Mouse (Mus musculus): ENCODE results near the gene Map3k21. TPM values are rescaled to one million over a fixed set of nuclear protein-coding genes. Genes with fewer than 3 reads are reported as not detected.

Map3k21 gene
- polyA plus RNA-seq, 1 experiment from 2014 or later: 0.09 TPM

GRCm38 (mm10) chr8:125996031-125996839 is 86.0 kb downstream of the Map3k21 start:
- Histone ChIP-seq H3K27me3 (replicated peaks) (peaks cover 75% of the 10 kb centered on the region), H3K27ac (ENCODE audit: poor library complexity, severe bottlenecking) (no peak overlapping the region), H3K4me1 (replicated peaks) (peaks cover 10% of the 10 kb centered on the region), H3K4me2 (peak overlapping the region; percentile 97), H3K4me3 (peak overlapping the region; percentile 62), H3K36me3 (no peaks in the 10 kb centered on the region), H3K9me3 (replicated peaks) (no peaks in the 10 kb centered on the region), H3K9ac (0 out of 2 replicates have a peak overlapping the region, but pooled peaks have one; percentile 66)
- no peak for ATAC-seq (ENCODE audit: insufficient number of reproducible peaks, low FRiP score)
- WGBS: 22% methylated on average over 14 of the region's 14 CpGs

- no peak overlapping the region for H3K9ac ChIP-seq
- no peak for ATAC-seq (ENCODE audit: insufficient number of reproducible peaks, low FRiP score)
- no peaks in the 10 kb centered on the region for H3K36me3 ChIP-seq
- no peak overlapping the region for H3K4me2 ChIP-seq
- no peaks in the 10 kb centered on the region for H3K9me3 ChIP-seq (replicated peaks)
- H3K4me3 ChIP-seq: no peak overlapping the region
- H3K27me3 ChIP-seq (replicated peaks): peaks cover 73% of the 10 kb centered on the region
- 38% methylated on average over 6 of the region's 6 CpGs for WGBS
- H3K4me1 ChIP-seq (replicated peaks): peaks cover 10% of the 10 kb centered on the region
- H3K27ac ChIP-seq (ENCODE audit: poor library complexity, severe bottlenecking): no peak overlapping the region
Measured at GRCm38 (mm10) chr8:125996980-125997379, 86.7 kb downstream of the Map3k21 start.

Other genes with a start within 250 kb of the Map3k21 start
- 7.9 and 8.2 TPM in 2 replicates for gene Map10, start 240.6 kb upstream of the Map3k21 start, polyA plus RNA-seq (2016; fragmentation: Nextera tagmentation; extraction: Ambion mirVana)
- 24.5 and 25.3 TPM in 2 replicates for gene Ntpcr, start 180.5 kb upstream of the Map3k21 start, polyA plus RNA-seq (2016; fragmentation: Nextera tagmentation; extraction: Ambion mirVana)
- 0.08 and 0.10 TPM in 2 replicates for gene Pcnx2, start 12.1 kb upstream of the Map3k21 start, polyA plus RNA-seq (2016; fragmentation: Nextera tagmentation; extraction: Ambion mirVana)
- gene Kcnk1, start 84.7 kb downstream of the Map3k21 start, polyA plus RNA-seq (2016; fragmentation: Nextera tagmentation; extraction: Ambion mirVana): 2.0 and 2.6 TPM in 2 replicates

Measured in heart, embryonic 12.5 days (tissue).